Mouse (Mus musculus) gastrocnemius, adult 2 months (tissue): ENCODE data around the gene Gpbp1. TPM values are rescaled to one million over a fixed set of nuclear protein-coding genes. Genes with fewer than 3 reads are reported as not detected.

Experiments
- DNase-seq: peaks from one replicate; pipeline ENCODE4 v3.0.0; 2022
- H3K27ac ChIP-seq: fragments of 200-600 bp; 2 replicates; pipeline ENCODE4 v1.8.1; 2022; ENCODE audit warnings: mild to moderate bottlenecking
- H3K4me3 ChIP-seq: fragments of 200-600 bp; 2 replicates; pipeline ENCODE4 v1.8.1; 2022; ENCODE audit warnings: mild to moderate bottlenecking, moderate library complexity
- CTCF ChIP-seq: fragments of 200-600 bp; IDR thresholded peaks from 2 replicates; pipeline ENCODE4 v1.8.1; 2022; ENCODE audit warnings: antibody characterized with exemption, mild to moderate bottlenecking, moderate library complexity
- intact Hi-C: fragments of 180-260 bp; cut with DNase I; formaldehyde crosslinking; loops from one replicate; pipeline ENCODE4 v1.15.1; 2025
- long read RNA-seq, 2 experiments: library from polyadenylated mRNA; stranded (forward); transcript quantifications; one replicate each; pipeline ENCODE4 v2.0.0; 2021
- total RNA-seq, 2 experiments: library from RNA; stranded (reverse); gene quantifications; 2 replicates each; pipeline ENCODE4 v1.2.3; 2021

The Gpbp1 gene
- 10 to 100 TPM; 54.4 to 61.4 TPM for total RNA-seq
- long read RNA-seq, experiment 1, transcript Gpbp1-202 (12 exons, 3,299 nt): minor isoform, 39 of 121 reads
- long read RNA-seq, experiment 1, transcript Gpbp1-201 (13 exons, 3,694 nt): major isoform, 49 of 121 reads
- long read RNA-seq, experiment 1, partial matches to known transcripts: 9 of 121 reads
- long read RNA-seq, experiment 1, other reads (novel, unspliced or antisense): 24 of 121 reads
- long read RNA-seq, experiment 2, transcript Gpbp1-202 (12 exons, 3,299 nt): minor isoform, 27 of 89 reads
- long read RNA-seq, experiment 2, transcript Gpbp1-201 (13 exons, 3,694 nt): major isoform, 33 of 89 reads
- long read RNA-seq, experiment 2, partial matches to known transcripts: 3 of 89 reads
- long read RNA-seq, experiment 2, other reads (novel, unspliced or antisense): 25 of 89 reads

- H3K27ac ChIP-seq: peak within 1 kb of the TSS; percentile 100
- intact Hi-C loops: loop anchor here (2.0 kb wide), 2 partner anchors 195 to 235 kb away; no protein-coding TSS in a partner anchor
- DNase-seq: peak; percentile 100
- TF ChIP-seq CTCF: no peak
- peak within 1 kb of the TSS; percentile 96 for H3K4me3 ChIP-seq
Measured at GRCm38 (mm10) chr13:111489802-111490723, at the start of gene Gpbp1. Gene Gpbp1, minus strand, starts transcription at chr13:111490111.

GRCm38 (mm10) chr13:111537718-111538117 is 47.8 kb upstream of the Gpbp1 start:
- TF ChIP-seq CTCF: no peak
- H3K27ac ChIP-seq: no peak overlapping the region
- no peak for DNase-seq
- H3K4me3 ChIP-seq: no peak overlapping the region
- intact Hi-C loops: no loop called here

GRCm38 (mm10) chr13:111536207-111536887 is 46.4 kb upstream of the Gpbp1 start:
- DNase-seq: no peak
- TF ChIP-seq CTCF: no peak

GRCm38 (mm10) chr13:111534131-111534530 is 44.2 kb upstream of the Gpbp1 start:
- no peak for DNase-seq
- H3K4me3 ChIP-seq: no peak overlapping the region
- peak; percentile 26; the same call in 1 of the 2 replicates for TF ChIP-seq CTCF
- intact Hi-C loops: no loop called here
- no peak overlapping the region for H3K27ac ChIP-seq

More at GRCm38 (mm10) chr13:111536207-111536887, 46.4 kb upstream of the Gpbp1 start:
- no peak overlapping the region for H3K27ac ChIP-seq
- intact Hi-C loops: no loop called here
- no peak overlapping the region for H3K4me3 ChIP-seq

- Histone ChIP-seq H3K4me3 (no peak overlapping the region), H3K27ac (no peak overlapping the region)
- intact Hi-C loops: no loop called here
- DNase-seq: no peak
- peak; percentile 40 for TF ChIP-seq CTCF
Measured at GRCm38 (mm10) chr13:111532178-111532948, 42.5 kb upstream of the Gpbp1 start.

- Histone ChIP-seq H3K27ac (no peak overlapping the region), H3K4me3 (no peak overlapping the region)
- intact Hi-C loops: no loop called here
- TF ChIP-seq CTCF: no peak
- DNase-seq: no peak
Measured at GRCm38 (mm10) chr13:111531701-111532100, 41.8 kb upstream of the Gpbp1 start.

GRCm38 (mm10) chr13:111524277-111524676 is 34.4 kb upstream of the Gpbp1 start:
- H3K4me3 ChIP-seq: no peak overlapping the region
- intact Hi-C loops: no loop called here
- no peak for TF ChIP-seq CTCF
- H3K27ac ChIP-seq: no peak overlapping the region
- DNase-seq: no peak

GRCm38 (mm10) chr13:111522336-111522735 is 32.4 kb upstream of the Gpbp1 start:
- TF ChIP-seq CTCF: no peak
- intact Hi-C loops: no loop called here
- no peak for DNase-seq
- Histone ChIP-seq H3K4me3 (no peak overlapping the region), H3K27ac (no peak overlapping the region)

- Histone ChIP-seq H3K4me3 (no peak overlapping the region), H3K27ac (no peak overlapping the region)
- TF ChIP-seq CTCF: no peak
Measured at GRCm38 (mm10) chr13:111520456-111520855, 30.5 kb upstream of the Gpbp1 start.

GRCm38 (mm10) chr13:111518332-111518731 is 28.4 kb upstream of the Gpbp1 start:
- H3K4me3 ChIP-seq: no peak overlapping the region
- TF ChIP-seq CTCF: no peak
- intact Hi-C loops: no loop called here
- no peak for DNase-seq
- no peak overlapping the region for H3K27ac ChIP-seq

More at GRCm38 (mm10) chr13:111520456-111520855, 30.5 kb upstream of the Gpbp1 start:
- intact Hi-C loops: no loop called here
- no peak for DNase-seq

- intact Hi-C loops: no loop called here
- no peak for DNase-seq
- TF ChIP-seq CTCF: no peak
Measured at GRCm38 (mm10) chr13:111516385-111517150, 26.7 kb upstream of the Gpbp1 start.

More at GRCm38 (mm10) chr13:111516385-111517150, 26.7 kb upstream of the Gpbp1 start:
- no peak overlapping the region for H3K27ac ChIP-seq
- H3K4me3 ChIP-seq: no peak overlapping the region
